Mouse (Mus musculus): ENCODE data around the gene Olfr1320.

- TF ChIP-seq CTCF (IDR thresholded peaks at IDR 0.05; ENCODE audit: low read depth, low read length) (no peak), POLR2A (IDR thresholded peaks at IDR 0.05; ENCODE audit: insufficient read depth, low read length) (no peak), EP300 (IDR thresholded peaks at IDR 0.05; ENCODE audit: insufficient read depth, low read depth, low read length) (no peak)
Measured at GRCm38 (mm10) chrX:49631195-49631594, 40.9 kb upstream of the Olfr1320 start.
